Mouse (Mus musculus): ENCODE results near the gene Cables2. TPM values are rescaled to one million over a fixed set of nuclear protein-coding genes. Genes with fewer than 3 reads are reported as not detected.
"Not testable (repeated sequence)": the region's sequence is repeated elsewhere in the genome, so short reads cannot be mapped to it uniquely, and the experiment has no call there.

Gene Cables2
- total RNA-seq, 2 experiments from 2014 or later, result 26.5 to 31.7 TPM

- DNase-seq (ENCODE audit: low spot score in 2 of 2), result not testable (repeated sequence)
- intact Hi-C loops (cut with DNase I), result loop anchor here (10.0 kb wide), 2 partner anchors 184 to 284 kb away; partner anchors contain the start of genes Mtg2 and Taf4
Measured at GRCm38 (mm10) chr2:180258951-180259484, 14.3 kb downstream of the Cables2 start.

- intact Hi-C loops (cut with DNase I), result loop anchor here (10.0 kb wide), 2 partner anchors 183 to 283 kb away; partner anchors contain the start of genes Mtg2 and Taf4
Measured at GRCm38 (mm10) chr2:180257963-180258865, 15.1 kb downstream of the Cables2 start.

GRCm38 (mm10) chr2:180257001-180257521, 16.2 kb downstream of the Cables2 start, which contains the start of gene Rps21:
TSS of gene Rps21 (plus strand) at chr2:180257377.
- DNase-seq (ENCODE audit: low spot score in 2 of 2), result peak; percentile 95 to 96
- intact Hi-C loops (cut with DNase I), result loop anchor here (10.0 kb wide), 2 partner anchors 182 to 282 kb away; partner anchors contain the start of genes Mtg2 and Taf4

More at GRCm38 (mm10) chr2:180257963-180258865, 15.1 kb downstream of the Cables2 start:
- DNase-seq (ENCODE audit: low spot score in 2 of 2), result no peak

GRCm38 (mm10) chr2:180256296-180257000, 16.8 kb downstream of the Cables2 start:
- DNase-seq (ENCODE audit: low spot score in 2 of 2), result no peak
- intact Hi-C loops (cut with DNase I), result loop anchor here (10.0 kb wide), 2 partner anchors 182 to 282 kb away; partner anchors contain the start of genes Mtg2 and Taf4

GRCm38 (mm10) chr2:180255701-180256100, 17.6 kb downstream of the Cables2 start:
- DNase-seq (ENCODE audit: low spot score in 2 of 2), result no peak
- intact Hi-C loops (cut with DNase I), result loop anchor here (10.0 kb wide), 2 partner anchors 181 to 281 kb away; partner anchors contain the start of genes Mtg2 and Taf4

- intact Hi-C loops (cut with DNase I), result loop anchor here (5.0 to 10.0 kb wide), 3 partner anchors 180 to 337 kb away; partner anchors contain the start of genes Mtg2 and Taf4
- DNase-seq (ENCODE audit: low spot score in 2 of 2), result no peak
Measured at GRCm38 (mm10) chr2:180254436-180255209, 18.7 kb downstream of the Cables2 start.

- DNase-seq (ENCODE audit: low spot score in 2 of 2), result no peak
- intact Hi-C loops (cut with DNase I), result loop anchor here (2.0 to 10.0 kb wide), 4 partner anchors 83 to 335 kb away; partner anchors contain the start of genes Mtg2 and Taf4
Measured at GRCm38 (mm10) chr2:180251838-180252237, 21.5 kb downstream of the Cables2 start.

GRCm38 (mm10) chr2:180250930-180251611, 22.2 kb downstream of the Cables2 start:
- intact Hi-C loops (cut with DNase I), result loop anchor here (5.0 to 10.0 kb wide), 3 partner anchors 176 to 334 kb away; partner anchors contain the start of genes Mtg2 and Taf4
- DNase-seq (ENCODE audit: low spot score in 2 of 2), result peak; percentile 77 to 78

- no peak for DNase-seq (ENCODE audit: low spot score in 2 of 2)
- intact Hi-C loops (cut with DNase I), result no loop called here
Measured at GRCm38 (mm10) chr2:180248947-180249660, 24.2 kb downstream of the Cables2 start.

- no peak for DNase-seq (ENCODE audit: low spot score in 2 of 2)
- intact Hi-C loops (cut with DNase I), result no loop called here
Measured at GRCm38 (mm10) chr2:180247916-180248315, 25.4 kb downstream of the Cables2 start.

- no peak for DNase-seq (ENCODE audit: low spot score in 2 of 2)
- intact Hi-C loops (cut with DNase I), result no loop called here
Measured at GRCm38 (mm10) chr2:180243108-180243507, 30.2 kb downstream of the Cables2 start.

- intact Hi-C loops (cut with DNase I), result loop anchor here (5.0 kb wide), 1 partner anchor 41 kb away; no protein-coding TSS in a partner anchor
- DNase-seq (ENCODE audit: low spot score in 2 of 2), result no peak
Measured at GRCm38 (mm10) chr2:180238591-180238990, 34.7 kb downstream of the Cables2 start.

GRCm38 (mm10) chr2:180237601-180238345, 35.5 kb downstream of the Cables2 start:
- intact Hi-C loops (cut with DNase I), result loop anchor here (5.0 kb wide), 1 partner anchor 40 kb away; no protein-coding TSS in a partner anchor
- DNase-seq (ENCODE audit: low spot score in 2 of 2), result no peak

GRCm38 (mm10) chr2:180236930-180237329, 36.4 kb downstream of the Cables2 start:
- intact Hi-C loops (cut with DNase I), result loop anchor here (5.0 kb wide), 1 partner anchor 40 kb away; no protein-coding TSS in a partner anchor
- DNase-seq (ENCODE audit: low spot score in 2 of 2), result no peak

- no peak for DNase-seq (ENCODE audit: low spot score in 2 of 2)
- intact Hi-C loops (cut with DNase I), result loop anchor here (5.0 kb wide), 1 partner anchor 39 kb away; no protein-coding TSS in a partner anchor
Measured at GRCm38 (mm10) chr2:180236500-180236899, 36.8 kb downstream of the Cables2 start.

GRCm38 (mm10) chr2:180235788-180236187, 37.5 kb downstream of the Cables2 start:
- intact Hi-C loops (cut with DNase I), result loop anchor here (5.0 kb wide), 1 partner anchor 38 kb away; no protein-coding TSS in a partner anchor

More at GRCm38 (mm10) chr2:180235788-180236187, 37.5 kb downstream of the Cables2 start:
- no peak for DNase-seq (ENCODE audit: low spot score in 2 of 2)

Data from left cerebral cortex, postnatal 36 days (tissue).